Mouse (Mus musculus) bone marrow macrophage, adult 2 months (primary cell): ENCODE measurements around the gene Rps21.

ENCODE experiments used
- CTCF ChIP-seq: IDR thresholded peaks from 2 replicates; pipeline ENCODE4 v1.5.1; 2012; ENCODE audit warnings: low read depth, mild to moderate bottlenecking, low read length, moderate library complexity
- POLR2A ChIP-seq: IDR thresholded peaks from 2 replicates; pipeline ENCODE4 v1.6.1; 2012; ENCODE audit warnings: mild to moderate bottlenecking, low read depth, low read length, borderline replicate concordance

- TF ChIP-seq POLR2A (no peak), CTCF (peak; percentile 84)
These were observed 18.7 kb downstream of the Rps21 start for GRCm38 (mm10) chr2:180275836-180276235.
